Mouse (Mus musculus): Measurements from ENCODE around the gene Rnase9.

Gene Rnase9

GRCm38 (mm10) chr14:51041769-51042168 is at the start of gene Rnase9:
Gene Rnase9 (minus strand): TSS chr14:51041869.
- in situ Hi-C loops (cut with MboI; ENCODE audit: low sequenced_read_pairs), result no loop called here

GRCm38 (mm10) chr14:51090077-51090781 is 48.6 kb upstream of the Rnase9 start:
- in situ Hi-C loops (cut with MboI; ENCODE audit: low sequenced_read_pairs), result no loop called here

GRCm38 (mm10) chr14:51089674-51090076 is 48.0 kb upstream of the Rnase9 start:
- in situ Hi-C loops (cut with MboI; ENCODE audit: low sequenced_read_pairs), result no loop called here

- in situ Hi-C loops (cut with MboI; ENCODE audit: low sequenced_read_pairs), result no loop called here
Observed at GRCm38 (mm10) chr14:51088970-51089673, 47.5 kb upstream of the Rnase9 start.

GRCm38 (mm10) chr14:51088166-51088969 is 46.7 kb upstream of the Rnase9 start:
- in situ Hi-C loops (cut with MboI; ENCODE audit: low sequenced_read_pairs), result no loop called here

- in situ Hi-C loops (cut with MboI; ENCODE audit: low sequenced_read_pairs), result no loop called here
Observed at GRCm38 (mm10) chr14:51087762-51088161, 46.1 kb upstream of the Rnase9 start.

- in situ Hi-C loops (cut with MboI; ENCODE audit: low sequenced_read_pairs), result no loop called here
Observed at GRCm38 (mm10) chr14:51085911-51086310, 44.2 kb upstream of the Rnase9 start.

GRCm38 (mm10) chr14:51085086-51085485 is 43.4 kb upstream of the Rnase9 start:
- in situ Hi-C loops (cut with MboI; ENCODE audit: low sequenced_read_pairs), result no loop called here

- in situ Hi-C loops (cut with MboI; ENCODE audit: low sequenced_read_pairs), result no loop called here
Observed at GRCm38 (mm10) chr14:51083805-51084204, 42.1 kb upstream of the Rnase9 start.

GRCm38 (mm10) chr14:51082599-51083581 is 41.2 kb upstream of the Rnase9 start:
- in situ Hi-C loops (cut with MboI; ENCODE audit: low sequenced_read_pairs), result no loop called here

- in situ Hi-C loops (cut with MboI; ENCODE audit: low sequenced_read_pairs), result no loop called here
Observed at GRCm38 (mm10) chr14:51081035-51081434, 39.4 kb upstream of the Rnase9 start.

GRCm38 (mm10) chr14:51079180-51079579 is 37.5 kb upstream of the Rnase9 start:
- in situ Hi-C loops (cut with MboI; ENCODE audit: low sequenced_read_pairs), result no loop called here

GRCm38 (mm10) chr14:51074335-51074734 is 32.7 kb upstream of the Rnase9 start, which contains the start of gene Olfr750:
Gene Olfr750 (minus strand): TSS chr14:51074435.
- in situ Hi-C loops (cut with MboI; ENCODE audit: low sequenced_read_pairs), result no loop called here

GRCm38 (mm10) chr14:51069617-51070016 is 27.9 kb upstream of the Rnase9 start:
- in situ Hi-C loops (cut with MboI; ENCODE audit: low sequenced_read_pairs), result loop anchor here (5.0 kb wide), 1 partner anchor 267 kb away; no protein-coding TSS in a partner anchor

GRCm38 (mm10) chr14:51068956-51069355 is 27.3 kb upstream of the Rnase9 start:
- in situ Hi-C loops (cut with MboI; ENCODE audit: low sequenced_read_pairs), result loop anchor here (5.0 kb wide), 1 partner anchor 267 kb away; no protein-coding TSS in a partner anchor

GRCm38 (mm10) chr14:51060761-51061160 is 19.1 kb upstream of the Rnase9 start:
- in situ Hi-C loops (cut with MboI; ENCODE audit: low sequenced_read_pairs), result no loop called here

- in situ Hi-C loops (cut with MboI; ENCODE audit: low sequenced_read_pairs), result no loop called here
Observed at GRCm38 (mm10) chr14:51057401-51057831, 15.7 kb upstream of the Rnase9 start, which contains the start of gene Rnase12. Gene Rnase12 (minus strand): TSS chr14:51057661.

GRCm38 (mm10) chr14:51054243-51055237 is 12.9 kb upstream of the Rnase9 start:
- in situ Hi-C loops (cut with MboI; ENCODE audit: low sequenced_read_pairs), result no loop called here

GRCm38 (mm10) chr14:51053176-51053575 is 11.5 kb upstream of the Rnase9 start:
- in situ Hi-C loops (cut with MboI; ENCODE audit: low sequenced_read_pairs), result no loop called here

Measured in CH12F3 (cell line).